ENCODE assay signal across 31 mouse cellular contexts in the genomic region with DNA sequence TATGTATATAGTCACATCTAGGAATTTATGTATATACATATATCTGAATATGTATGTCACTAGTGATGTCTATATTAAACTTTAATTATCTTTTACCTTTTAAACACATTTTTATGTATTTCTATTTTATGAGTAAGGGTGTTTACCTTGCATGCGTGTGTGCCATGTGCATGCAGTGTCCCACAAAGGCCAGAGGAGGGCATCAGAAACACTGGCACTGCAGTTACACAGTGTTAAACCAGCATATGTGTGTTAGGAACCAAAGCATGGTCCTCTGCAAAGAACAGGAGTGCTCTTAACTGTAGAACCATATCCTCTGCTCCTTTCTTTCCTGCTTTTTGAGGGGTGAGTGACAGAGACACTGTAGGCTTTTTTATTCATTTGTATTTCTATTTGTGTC. TPM values are rescaled to one million over a fixed set of nuclear protein-coding genes. Genes with fewer than 3 reads are reported as not detected.
A peak's percentile ranks its signal among the peaks of the same experiment; 100 is the strongest.
DNase-seq lines count a peak whose midpoint lies in the region; ATAC-seq and TF ChIP-seq lines count a peak whose summit lies in the region.
"Had no signal": no experiment of that assay in that cellular context is flagged by ENCODE, and none has a peak within 500 bp of the region (broad histone marks: within the 10 kb centered on the region; RNA-seq: fewer than 3 reads in every experiment).

No protein-coding gene starts in this region.

- H3K27me3 ChIP-seq in hindbrain, postnatal 0 days (ENCODE audit: insufficient read depth, low read length) = no peaks in the 10 kb centered on the region
- H3K27me3 ChIP-seq in hindbrain, embryonic 12.5 days = no peaks in the 10 kb centered on the region
- H3K27me3 ChIP-seq in liver, postnatal 0 days (ENCODE audit: insufficient read depth, low read length) = no peaks in the 10 kb centered on the region
- H3K27me3 ChIP-seq in liver, embryonic 12.5 days (replicated peaks) = no peaks in the 10 kb centered on the region
- H3K27me3 ChIP-seq in E14TG2a.4 (ENCODE audit: insufficient read depth, low read length) = no peaks in the 10 kb centered on the region
- no peaks in the 10 kb centered on the region for H3K27me3 ChIP-seq in Patski
- H3K27me3 ChIP-seq: embryonic facial prominence, embryonic 13.5 days; midbrain, embryonic 13.5 days; neural tube, embryonic 13.5 days had no signal

- no peak for TF ChIP-seq EP300 in liver, postnatal 0 days (IDR thresholded peaks at IDR 0.05; ENCODE audit: low read depth)

- no peak overlapping the region for H3K4me2 ChIP-seq in hindbrain, postnatal 0 days (ENCODE audit: low read depth, low read length)
- H3K4me2 ChIP-seq in hindbrain, embryonic 12.5 days (replicated peaks) = no peak overlapping the region
- no peak overlapping the region for H3K4me2 ChIP-seq in liver, postnatal 0 days (ENCODE audit: low read depth, low read length)
- H3K4me2 ChIP-seq in liver, embryonic 12.5 days = no peak overlapping the region
- H3K4me2 ChIP-seq: embryonic facial prominence, embryonic 13.5 days; midbrain, embryonic 13.5 days; neural tube, embryonic 13.5 days had no signal

- 88% methylated on average over 1 of the region's 1 CpGs for WGBS in hindbrain, postnatal 0 days
- 100% methylated on average over 1 of the region's 1 CpGs for WGBS in hindbrain, embryonic 12.5 days
- 92% methylated on average over 1 of the region's 1 CpGs for WGBS in liver, postnatal 0 days (ENCODE audit: insufficient replicate concordance)
- WGBS in liver, embryonic 12.5 days (ENCODE audit: insufficient replicate concordance) = 97% methylated on average over 1 of the region's 1 CpGs

- DNase-seq in hindbrain, postnatal 0 days (ENCODE audit: low spot score) = no peak
- no peak for DNase-seq in liver, postnatal 0 days
- DNase-seq in Patski (ENCODE audit: low read depth, low spot score) = no peak
- no peak for DNase-seq in spleen, postnatal 10 days (ENCODE audit: low spot score in 2 of 2)
- DNase-seq in c-Kit-positive CD71-positive TER-119-positive erythroid progenitor cells, embryonic 14.5 days (ENCODE audit: low spot score) = no peak
- DNase-seq: adrenal gland, postnatal 14 days; cerebellum, adult 11 months; cerebellum, postnatal 14 days; heart, postnatal 4 days; kidney, adult 18-20 months; kidney, postnatal 10 days; lung, postnatal 36 days; right cerebral cortex, adult 18-20 months; thymus, postnatal 36 days had no signal

- H3K9me3 ChIP-seq in hindbrain, postnatal 0 days (ENCODE audit: low read length) = no peaks in the 10 kb centered on the region
- H3K9me3 ChIP-seq in hindbrain, embryonic 12.5 days (replicated peaks) = no peaks in the 10 kb centered on the region
- H3K9me3 ChIP-seq in liver, postnatal 0 days (ENCODE audit: low read length) = peaks cover 6% of the 10 kb centered on the region; the same call in 1 of the 2 replicates
- 0 out of 2 replicates have a peak, but pooled peaks cover 5% of the 10 kb centered on the region for H3K9me3 ChIP-seq in liver, embryonic 12.5 days (replicated peaks)
- no peaks in the 10 kb centered on the region for H3K9me3 ChIP-seq in E14TG2a.4 (ENCODE audit: low read length)
- H3K9me3 ChIP-seq: embryonic facial prominence, embryonic 13.5 days; midbrain, embryonic 13.5 days; neural tube, embryonic 13.5 days had no signal

- no peak overlapping the region for H3K27ac ChIP-seq in hindbrain, postnatal 0 days
- H3K27ac ChIP-seq in hindbrain, embryonic 12.5 days = no peak overlapping the region
- H3K27ac ChIP-seq in liver, postnatal 0 days (ENCODE audit: low read depth) = no peak overlapping the region
- H3K27ac ChIP-seq in liver, embryonic 12.5 days = no peak overlapping the region
- H3K27ac ChIP-seq: embryonic facial prominence, embryonic 13.5 days; midbrain, embryonic 13.5 days; neural tube, embryonic 13.5 days had no signal

- H3K36me3 ChIP-seq in hindbrain, postnatal 0 days (ENCODE audit: insufficient read depth, low read length) = 0 out of 2 replicates have a peak, but pooled peaks cover 3% of the 10 kb centered on the region
- peaks cover 28% of the 10 kb centered on the region for H3K36me3 ChIP-seq in hindbrain, embryonic 12.5 days
- peaks cover 29% of the 10 kb centered on the region for H3K36me3 ChIP-seq in liver, postnatal 0 days (replicated peaks; ENCODE audit: insufficient read depth, low read length)
- peaks cover 67% of the 10 kb centered on the region for H3K36me3 ChIP-seq in liver, embryonic 12.5 days
- H3K36me3 ChIP-seq in E14TG2a.4 (ENCODE audit: insufficient read depth, low read length) = peaks cover 39% of the 10 kb centered on the region

- POLR2A ChIA-PET in Patski (lab: Charles Lee) = no interaction called here

- H3K4me1 ChIP-seq in hindbrain, postnatal 0 days (ENCODE audit: insufficient read depth, low read length) = no peaks in the 10 kb centered on the region
- H3K4me1 ChIP-seq in hindbrain, embryonic 12.5 days = no peaks in the 10 kb centered on the region
- peaks cover 4% of the 10 kb centered on the region for H3K4me1 ChIP-seq in liver, postnatal 0 days (ENCODE audit: insufficient read depth)
- peaks cover 27% of the 10 kb centered on the region for H3K4me1 ChIP-seq in liver, embryonic 12.5 days
- peaks cover 6% of the 10 kb centered on the region; the same call in 1 of the 2 replicates for H3K4me1 ChIP-seq in E14TG2a.4 (replicated peaks; ENCODE audit: low read depth, low read length)
- H3K4me1 ChIP-seq: embryonic facial prominence, embryonic 13.5 days; midbrain, embryonic 13.5 days; neural tube, embryonic 13.5 days had no signal

- CTCF ChIA-PET in Patski (lab: Charles Lee) = no interaction called here

- peak; percentile 29 for TF ChIP-seq CTCF in hindbrain, postnatal 0 days (IDR thresholded peaks at IDR 0.05; ENCODE audit: low read depth)
- TF ChIP-seq CTCF in liver, postnatal 0 days (IDR thresholded peaks at IDR 0.05; ENCODE audit: low read depth) = peak; percentile 33; the same call in 1 of the 2 replicates
- TF ChIP-seq CTCF in E14TG2a.4 (conservative IDR thresholded peaks at IDR 0.05; ENCODE audit: low read length) (peak; percentile 49), Patski (IDR thresholded peaks at IDR 0.05) (peak; percentile 38)

- no peak overlapping the region for H3K9ac ChIP-seq in hindbrain, postnatal 0 days (replicated peaks; ENCODE audit: low read length)
- H3K9ac ChIP-seq in hindbrain, embryonic 12.5 days = no peak overlapping the region
- H3K9ac ChIP-seq in liver, postnatal 0 days (replicated peaks) = no peak overlapping the region
- no peak overlapping the region for H3K9ac ChIP-seq in liver, embryonic 12.5 days
- H3K9ac ChIP-seq: embryonic facial prominence, embryonic 13.5 days; midbrain, embryonic 13.5 days; neural tube, embryonic 13.5 days had no signal

- in situ Hi-C loops in Patski (cut with MboI; ENCODE audit: low pct_unique_long_range_greater_than_20kb) = no loop called here

- H3K4me3 ChIP-seq in hindbrain, postnatal 0 days (ENCODE audit: low read length) = no peak overlapping the region
- H3K4me3 ChIP-seq in hindbrain, embryonic 12.5 days = no peak overlapping the region
- H3K4me3 ChIP-seq in liver, postnatal 0 days (ENCODE audit: low read depth, low read length) = no peak overlapping the region
- no peak overlapping the region for H3K4me3 ChIP-seq in liver, embryonic 12.5 days
- H3K4me3 ChIP-seq in E14TG2a.4 (replicated peaks; ENCODE audit: low read length) = no peak overlapping the region
- H3K4me3 ChIP-seq: embryonic facial prominence, embryonic 13.5 days; midbrain, embryonic 13.5 days; neural tube, embryonic 13.5 days had no signal

- ATAC-seq in hindbrain, postnatal 0 days = no peak
- ATAC-seq in hindbrain, embryonic 12.5 days (ENCODE audit: low FRiP score) = no peak
- ATAC-seq in liver, postnatal 0 days = no peak
- ATAC-seq in liver, embryonic 12.5 days = no peak
- ATAC-seq in Patski = no peak
- ATAC-seq: hindbrain, embryonic 16.5 days; midbrain, embryonic 13.5 days had no signal

RNA-seq across cellular contexts. Expression of a gene that starts 14.3 kb away (rescaled TPM):
- 52.6 and 53.2 TPM in 2 replicates for total RNA-seq in hindbrain, postnatal 0 days (2014; rRNA removed)
- polyA plus RNA-seq in hindbrain, postnatal 0 days (2015; fragmentation: Nextera tagmentation; extraction: Ambion mirVana) = 25.7 and 27.2 TPM in 2 replicates
- 83.7 and 92.6 TPM in 2 replicates for polyA plus RNA-seq in hindbrain, embryonic 12.5 days (2016; fragmentation: Nextera tagmentation; extraction: Ambion mirVana)
- polyA plus RNA-seq in liver, postnatal 0 days (2015; fragmentation: Nextera tagmentation; extraction: Ambion mirVana) = 18.4 and 19.8 TPM in 2 replicates
- 49.1 and 53.1 TPM in 2 replicates for polyA plus RNA-seq in liver, embryonic 12.5 days (2016; fragmentation: Nextera tagmentation; extraction: Ambion mirVana)
- 65.1 TPM for polyA plus RNA-seq in Patski (2021)

RNA-seq across cellular contexts. Expression of a gene that starts 41.0 kb away (rescaled TPM):
- total RNA-seq in hindbrain, postnatal 0 days (2014; rRNA removed) = not detected in 2 replicates
- not detected in 2 replicates for polyA plus RNA-seq in hindbrain, postnatal 0 days (2015; fragmentation: Nextera tagmentation; extraction: Ambion mirVana)
- not detected in 2 replicates for polyA plus RNA-seq in hindbrain, embryonic 12.5 days (2016; fragmentation: Nextera tagmentation; extraction: Ambion mirVana)
- polyA plus RNA-seq in liver, postnatal 0 days (2015; fragmentation: Nextera tagmentation; extraction: Ambion mirVana) = not detected in 2 replicates
- not detected in 2 replicates for polyA plus RNA-seq in liver, embryonic 12.5 days (2016; fragmentation: Nextera tagmentation; extraction: Ambion mirVana)
- polyA plus RNA-seq in Patski (2021) = not detected
- total RNA-seq: adrenal gland, postnatal 14 days; gastrocnemius, adult 18-20 months; granulocyte monocyte progenitor cell, adult 5-6 weeks; heart, postnatal 4 days; layer of hippocampus, adult 8-10 months; left cerebral cortex, adult 18-20 months had no signal
- polyA plus RNA-seq: activated CD4-positive, CD25-positive, alpha-beta regulatory T cell, adult 4 months; brain, embryonic 14.5 days; C2C12; embryonic facial prominence, embryonic 13.5 days; heart, embryonic 14.5 days; hindbrain, embryonic 16.5 days; limb, embryonic 11.5 days; liver, embryonic 16.5 days; midbrain, embryonic 13.5 days; neural tube, embryonic 13.5 days had no signal
